Mouse (Mus musculus) T-helper 2 cell (primary cell): ENCODE measurements around the gene Atg7.

Experiments
- in situ Hi-C: fragments of 300-600 bp; cut with MboI, MseI; formaldehyde crosslinking; loops from one replicate; pipeline ENCODE4 v1.15.1; 2025; ENCODE audit warnings: high pct_unique_total_duplicates

Gene Atg7

DNA sequence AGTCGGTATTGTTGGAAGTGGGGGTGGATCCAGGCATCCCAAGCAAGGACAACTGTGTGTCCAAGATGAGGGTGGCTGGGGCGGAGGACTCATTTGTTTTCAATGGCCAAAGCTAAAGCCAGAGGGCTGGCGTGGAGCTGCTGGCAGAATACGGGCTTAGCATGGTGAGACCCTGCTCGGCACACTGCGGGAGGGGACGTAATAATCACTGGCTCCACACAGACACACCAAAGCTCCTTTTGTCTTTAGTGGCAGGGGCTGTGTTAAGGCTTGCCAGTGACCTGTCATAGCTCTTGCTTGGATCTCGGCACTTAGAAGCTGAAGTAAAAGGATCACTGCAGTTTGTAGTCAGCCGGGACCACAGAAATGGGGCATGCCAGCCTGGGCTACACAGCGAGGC is 257.3 kb downstream of the Atg7 start:
- in situ Hi-C loops = loop anchor here (25.0 kb wide), 1 partner anchor 1288 kb away; the partner anchor contains the start of genes Brk1, Fancd2os and Vhl

- in situ Hi-C loops = loop anchor here (25.0 kb wide), 1 partner anchor 1289 kb away; the partner anchor contains the start of genes Brk1, Fancd2os and Vhl
Observed at GRCm38 (mm10) chr6:114901321-114901824, 258.5 kb downstream of the Atg7 start.

- in situ Hi-C loops = loop anchor here (25.0 kb wide), 1 partner anchor 1290 kb away; the partner anchor contains the start of genes Brk1, Fancd2os and Vhl
Observed at GRCm38 (mm10) chr6:114901921-114902320, 259.0 kb downstream of the Atg7 start.

- in situ Hi-C loops = loop anchor here (25.0 kb wide), 1 partner anchor 1292 kb away; the partner anchor contains the start of genes Brk1, Fancd2os and Vhl
Observed at GRCm38 (mm10) chr6:114904233-114904632, 261.3 kb downstream of the Atg7 start.

DNA sequence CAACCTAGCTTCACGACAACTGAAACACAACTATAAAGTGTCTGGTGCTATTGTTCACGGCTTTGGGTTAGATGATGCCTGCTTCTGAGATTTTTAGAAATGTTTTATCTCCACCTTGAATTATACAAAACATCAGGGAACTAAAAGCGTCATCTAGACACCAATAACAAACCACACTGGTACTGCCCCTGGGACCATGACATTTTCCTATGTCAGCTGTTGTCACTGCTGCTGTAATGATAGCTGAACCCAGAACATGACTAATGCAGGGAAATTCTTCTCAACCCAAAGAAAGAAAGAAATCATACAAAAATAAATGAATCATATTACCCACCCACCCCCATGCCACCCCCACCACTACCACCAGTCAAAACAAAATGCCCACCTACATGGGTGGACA is 261.9 kb downstream of the Atg7 start:
- in situ Hi-C loops = loop anchor here (25.0 kb wide), 1 partner anchor 1293 kb away; the partner anchor contains the start of genes Brk1, Fancd2os and Vhl

GRCm38 (mm10) chr6:114905253-114906028 is 262.5 kb downstream of the Atg7 start:
- in situ Hi-C loops = loop anchor here (25.0 kb wide), 1 partner anchor 1293 kb away; the partner anchor contains the start of genes Brk1, Fancd2os and Vhl

- in situ Hi-C loops = loop anchor here (25.0 kb wide), 1 partner anchor 1294 kb away; the partner anchor contains the start of genes Brk1, Fancd2os and Vhl
Observed at GRCm38 (mm10) chr6:114906209-114906608, 263.3 kb downstream of the Atg7 start.

DNA sequence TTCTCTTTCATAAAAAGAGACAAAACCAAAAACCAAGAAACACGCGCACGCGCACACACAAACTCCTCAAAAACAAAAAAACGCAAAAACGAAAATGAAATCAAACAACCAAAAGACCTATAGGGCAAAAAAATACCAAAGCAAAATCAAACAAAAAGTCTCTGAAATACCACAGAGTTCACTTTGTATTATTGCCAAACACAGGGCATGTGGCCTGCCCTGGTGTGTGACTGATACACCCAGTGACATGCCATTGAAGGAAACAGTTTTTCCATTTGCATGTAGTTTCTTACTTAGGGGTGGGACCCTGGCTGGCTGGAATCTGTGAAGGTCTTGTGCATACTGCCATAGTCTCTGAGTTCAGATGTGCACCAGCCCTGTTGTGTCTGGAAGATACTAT is 264.6 kb downstream of the Atg7 start:
- in situ Hi-C loops = loop anchor here (25.0 kb wide), 1 partner anchor 1295 kb away; the partner anchor contains the start of genes Brk1, Fancd2os and Vhl

DNA sequence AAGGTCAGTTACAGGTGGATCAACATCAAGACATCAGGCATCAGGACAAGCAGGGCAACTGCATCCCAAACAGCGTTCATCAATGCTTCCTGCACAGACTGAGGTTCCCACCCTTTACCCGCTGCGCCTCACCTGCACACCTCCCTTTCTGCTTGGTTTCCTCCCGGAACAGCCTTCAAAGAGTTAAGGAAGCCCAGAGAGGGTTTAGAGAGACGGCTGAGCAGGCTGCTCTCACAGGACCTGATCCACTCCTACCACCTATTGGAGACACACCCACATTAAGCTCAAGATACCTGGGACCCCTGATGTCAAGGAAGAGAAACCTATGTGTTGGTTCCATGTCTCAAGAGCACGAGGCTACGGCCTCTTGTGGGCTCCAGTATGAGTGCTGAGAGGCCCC is 266.9 kb downstream of the Atg7 start:
- in situ Hi-C loops = loop anchor here (25.0 kb wide), 1 partner anchor 1298 kb away; the partner anchor contains the start of genes Brk1, Fancd2os and Vhl
